Mouse (Mus musculus) testis, adult 2 months (tissue): ENCODE results near the gene Senp3. TPM values are rescaled to one million over a fixed set of nuclear protein-coding genes. Genes with fewer than 3 reads are reported as not detected.

Experiments used
- H3K27ac ChIP-seq: fragments of 200-500 bp; 2 replicates; pipeline ENCODE4 v1.5.1; 2012; ENCODE audit warnings: low read depth, low read length; ENCODE audit not compliant: control insufficient read depth, insufficient read depth
- H3K27me3 ChIP-seq: fragments of 200-500 bp; 2 replicates; pipeline ENCODE4 v1.6.1; 2012; ENCODE audit warnings: mild to moderate bottlenecking, low read length, moderate library complexity; ENCODE audit not compliant: control insufficient read depth, insufficient read depth
- H3K36me3 ChIP-seq: fragments of 200-500 bp; 2 replicates; pipeline ENCODE4 v1.6.1; 2012; ENCODE audit warnings: mild to moderate bottlenecking, low read length; ENCODE audit not compliant: control insufficient read depth, insufficient read depth
- H3K4me1 ChIP-seq: fragments of 200-500 bp; 2 replicates; pipeline ENCODE4 v1.6.1; 2012; ENCODE audit warnings: low read length; ENCODE audit not compliant: control insufficient read depth, insufficient read depth
- H3K4me3 ChIP-seq: fragments of 200-500 bp; 2 replicates; pipeline ENCODE4 v1.5.1; 2012; ENCODE audit warnings: low read depth, mild to moderate bottlenecking, low read length, moderate library complexity, mixed read lengths; ENCODE audit not compliant: control insufficient read depth
- CTCF ChIP-seq: fragments of 200-500 bp; IDR thresholded peaks from 2 replicates; pipeline ENCODE4 v1.5.1; 2012; ENCODE audit warnings: low read depth, mild to moderate bottlenecking, inconsistent platforms, low read length, moderate library complexity; ENCODE audit not compliant: control insufficient read depth, insufficient read depth, insufficient replicate concordance
- POLR2A ChIP-seq: fragments of 200-500 bp; IDR thresholded peaks from 2 replicates; pipeline ENCODE4 v1.6.1; 2012; ENCODE audit warnings: low read depth, mild to moderate bottlenecking, inconsistent platforms, low read length, moderate library complexity; ENCODE audit not compliant: control insufficient read depth
- polyA plus RNA-seq: library from polyadenylated mRNA; depleted of rRNA; stranded (reverse); fragments of >200 nt; gene quantifications from 2 replicates; pipeline ENCODE4 v1.2.3, GENCODE M21; 2012

Gene Senp3
- polyA plus RNA-seq, 1 experiment: 67.6 TPM

- H3K27ac ChIP-seq: no peak overlapping the region
Measured at GRCm38 (mm10) chr11:69656065-69656455, 25.8 kb downstream of the Senp3 start.

GRCm38 (mm10) chr11:69655264-69656064, 26.4 kb downstream of the Senp3 start, which contains the start of gene Sox15:
Gene Sox15, plus strand, starts transcription at chr11:69655314.
- peaks cover 11% of the 10 kb centered on the region for H3K36me3 ChIP-seq
- H3K27me3 ChIP-seq: no peaks in the 10 kb centered on the region
- peak within 1 kb of the TSS; percentile 27; the same call in 1 of the 2 replicates for H3K27ac ChIP-seq
- H3K4me3 ChIP-seq: peak within 1 kb of the TSS; percentile 21
- peaks cover 18% of the 10 kb centered on the region for H3K4me1 ChIP-seq
- TF ChIP-seq POLR2A (no peak), CTCF (peak; percentile 51; the same call in 1 of the 2 replicates)

More at GRCm38 (mm10) chr11:69656065-69656455, 25.8 kb downstream of the Senp3 start:
- no peaks in the 10 kb centered on the region for H3K27me3 ChIP-seq
- peaks cover 8% of the 10 kb centered on the region for H3K36me3 ChIP-seq
- TF ChIP-seq POLR2A (no peak), CTCF (no peak)
- no peak overlapping the region for H3K4me3 ChIP-seq
- H3K4me1 ChIP-seq: peaks cover 18% of the 10 kb centered on the region

- H3K27me3 ChIP-seq: no peaks in the 10 kb centered on the region
- no peak overlapping the region for H3K4me3 ChIP-seq
- peaks cover 11% of the 10 kb centered on the region for H3K36me3 ChIP-seq
- H3K27ac ChIP-seq: peak overlapping the region; percentile 16; the same call in 1 of the 2 replicates
- TF ChIP-seq POLR2A (no peak), CTCF (no peak)
- peaks cover 18% of the 10 kb centered on the region for H3K4me1 ChIP-seq
Measured at GRCm38 (mm10) chr11:69654760-69655159, 27.1 kb downstream of the Senp3 start.

GRCm38 (mm10) chr11:69653399-69653798, 28.5 kb downstream of the Senp3 start:
- no peak for TF ChIP-seq CTCF
- TF ChIP-seq POLR2A: no peak
- Histone ChIP-seq H3K27me3 (no peaks in the 10 kb centered on the region), H3K27ac (no peak overlapping the region), H3K4me3 (no peak overlapping the region), H3K4me1 (peaks cover 18% of the 10 kb centered on the region), H3K36me3 (peaks cover 14% of the 10 kb centered on the region)

GRCm38 (mm10) chr11:69645860-69646259, 36.0 kb downstream of the Senp3 start:
- Histone ChIP-seq H3K36me3 (peaks cover 9% of the 10 kb centered on the region), H3K4me3 (no peak overlapping the region), H3K27me3 (no peaks in the 10 kb centered on the region), H3K4me1 (no peaks in the 10 kb centered on the region), H3K27ac (no peak overlapping the region)
- no peak for TF ChIP-seq CTCF
- no peak for TF ChIP-seq POLR2A

GRCm38 (mm10) chr11:69635471-69635870, 46.4 kb downstream of the Senp3 start:
- peaks cover 2% of the 10 kb centered on the region for H3K4me1 ChIP-seq
- no peaks in the 10 kb centered on the region for H3K27me3 ChIP-seq
- H3K4me3 ChIP-seq: no peak overlapping the region
- H3K27ac ChIP-seq: no peak overlapping the region
- H3K36me3 ChIP-seq: no peaks in the 10 kb centered on the region; the same call in 1 of the 2 replicates
- TF ChIP-seq POLR2A: no peak
- TF ChIP-seq CTCF: no peak

GRCm38 (mm10) chr11:69633128-69633866, 48.6 kb downstream of the Senp3 start:
- TF ChIP-seq POLR2A (no peak; the same call in 1 of the 2 replicates), CTCF (no peak)
- H3K4me3 ChIP-seq: peak overlapping the region; percentile 97
- no peaks in the 10 kb centered on the region for H3K36me3 ChIP-seq
- H3K27ac ChIP-seq: peak overlapping the region; percentile 91
- peaks cover 2% of the 10 kb centered on the region for H3K4me1 ChIP-seq
- H3K27me3 ChIP-seq: no peaks in the 10 kb centered on the region
